Mouse (Mus musculus) hindbrain, postnatal 0 days (tissue): ENCODE results near the gene Nle1. TPM values are rescaled to one million over a fixed set of nuclear protein-coding genes. Genes with fewer than 3 reads are reported as not detected.

Experiments
- ATAC-seq: fragments of 200-750 bp; cut with Nextera tagmentation; 2 replicates; pipeline ENCODE4 v1.8.0; 2017; ENCODE audit warnings: mild to moderate bottlenecking, moderate TSS enrichment, moderate library complexity
- DNase-seq: peaks from one replicate; pipeline ENCODE4 v3.0.0-alpha.2; 2015; ENCODE audit warnings: low spot score
- H3K27ac ChIP-seq: fragments of 300-500 bp; sonication (generic); 2 replicates; pipeline ENCODE4 v1.5.1; 2014; ENCODE audit warnings: mild to moderate bottlenecking
- H3K27me3 ChIP-seq: fragments of 300-500 bp; sonication (generic); 2 replicates; pipeline ENCODE4 v1.6.1; 2014; ENCODE audit warnings: low read length, mixed read lengths; ENCODE audit not compliant: insufficient read depth
- H3K36me3 ChIP-seq: fragments of 300-500 bp; sonication (generic); 2 replicates; pipeline ENCODE4 v1.6.1; 2014; ENCODE audit warnings: low read length, mixed read lengths; ENCODE audit not compliant: insufficient read depth
- H3K4me1 ChIP-seq: fragments of 300-500 bp; sonication (generic); 2 replicates; pipeline ENCODE4 v1.6.1; 2014; ENCODE audit warnings: antibody characterized with exemption, low read length, mixed read lengths; ENCODE audit not compliant: insufficient read depth
- H3K4me2 ChIP-seq: fragments of 300-500 bp; sonication (generic); 2 replicates; pipeline ENCODE4 v1.6.1; 2014; ENCODE audit warnings: low read depth, mild to moderate bottlenecking, low read length, moderate library complexity, mixed read lengths
- H3K4me3 ChIP-seq: fragments of 300-500 bp; sonication (generic); 2 replicates; pipeline ENCODE4 v1.5.1; 2014; ENCODE audit warnings: low read length
- H3K9ac ChIP-seq: fragments of 300-500 bp; sonication (generic); replicated peaks from 2 replicates; pipeline ENCODE4 v1.6.1; 2014; ENCODE audit warnings: mild to moderate bottlenecking, low read length, moderate library complexity, mixed read lengths
- H3K9me3 ChIP-seq: fragments of 300-500 bp; sonication (generic); 2 replicates; pipeline ENCODE4 v1.6.1; 2016; ENCODE audit warnings: low read length, mixed read lengths
- CTCF ChIP-seq: IDR thresholded peaks from 2 replicates; pipeline ENCODE4 v1.5.1; 2016; ENCODE audit warnings: antibody characterized with exemption, control low read depth, low read depth
- WGBS: fragments of 180-500 bp; shearing (Covaris S2); extraction: QIAGEN DNeasy Blood & Tissue Kit; methylation state at CpG from one replicate; pipeline ENCODE4 v1.1.7; 2014; 5-methylcytosine and 5-hydroxymethylcytosine counted together
- polyA plus RNA-seq: library from polyadenylated mRNA; unstranded; fragments of >200 nt; fragmentation: Nextera tagmentation; extraction: Ambion mirVana; gene quantifications from 2 replicates; pipeline ENCODE4 v1.2.1, GENCODE M21; 2015
- total RNA-seq: library from RNA; depleted of rRNA; stranded (reverse); fragments of >200 nt; gene quantifications from 2 replicates; pipeline ENCODE4 v1.2.3, GENCODE M21; 2014

Gene Nle1
- total and polyA plus RNA-seq, 2 experiments from 2014 or later: 27.2 to 34.2 TPM

GRCm38 (mm10) chr11:82910679-82911389 is 2.6 kb upstream of the Nle1 start:
- Histone ChIP-seq H3K9ac (no peak overlapping the region), H3K4me1 (peaks cover 9% of the 10 kb centered on the region), H3K27me3 (no peaks in the 10 kb centered on the region), H3K9me3 (no peaks in the 10 kb centered on the region), H3K36me3 (peaks cover under 1% of the 10 kb centered on the region; the same call in 1 of the 2 replicates), H3K27ac (no peak overlapping the region), H3K4me2 (no peak overlapping the region), H3K4me3 (no peak overlapping the region)
- ATAC-seq: no peak
- no peak for DNase-seq
- WGBS: 84% methylated on average over 11 of the region's 11 CpGs
- TF ChIP-seq CTCF: no peak

DNA sequence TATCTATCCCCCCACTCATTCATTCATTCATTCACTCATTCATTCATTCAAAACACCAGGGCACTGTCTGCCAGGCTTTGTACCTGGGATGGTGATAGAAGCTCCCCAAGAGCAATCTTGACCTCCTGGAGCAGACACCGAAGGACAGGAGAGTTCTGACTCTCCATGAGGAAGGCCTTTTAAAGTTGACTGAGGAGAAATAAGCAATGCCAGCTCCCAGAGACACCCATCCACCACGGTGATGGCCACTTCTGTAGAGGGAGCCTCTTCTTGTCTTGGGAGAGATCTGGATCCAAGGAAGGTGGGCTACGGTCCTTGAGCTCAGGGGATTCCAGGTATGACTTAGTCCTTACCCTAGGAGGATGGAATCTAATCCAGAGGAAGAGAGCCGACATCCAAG is 2.0 kb upstream of the Nle1 start, which contains the start of gene Unc45b:
Unc45b (plus strand) TSS at position 301 of the 400 bp plus-strand sequence.
- 90% methylated on average over 4 of the region's 4 CpGs for WGBS
- H3K4me2 ChIP-seq: no peak within 1 kb of the TSS
- H3K36me3 ChIP-seq: peaks cover 6% of the 10 kb centered on the region; the same call in 1 of the 2 replicates
- H3K4me3 ChIP-seq: no peak within 1 kb of the TSS
- H3K27ac ChIP-seq: no peak within 1 kb of the TSS
- H3K4me1 ChIP-seq: peaks cover 9% of the 10 kb centered on the region
- H3K9ac ChIP-seq: no peak within 1 kb of the TSS
- no peak for ATAC-seq
- H3K27me3 ChIP-seq: no peaks in the 10 kb centered on the region
- DNase-seq: no peak
- no peak for TF ChIP-seq CTCF
- H3K9me3 ChIP-seq: no peaks in the 10 kb centered on the region

DNA sequence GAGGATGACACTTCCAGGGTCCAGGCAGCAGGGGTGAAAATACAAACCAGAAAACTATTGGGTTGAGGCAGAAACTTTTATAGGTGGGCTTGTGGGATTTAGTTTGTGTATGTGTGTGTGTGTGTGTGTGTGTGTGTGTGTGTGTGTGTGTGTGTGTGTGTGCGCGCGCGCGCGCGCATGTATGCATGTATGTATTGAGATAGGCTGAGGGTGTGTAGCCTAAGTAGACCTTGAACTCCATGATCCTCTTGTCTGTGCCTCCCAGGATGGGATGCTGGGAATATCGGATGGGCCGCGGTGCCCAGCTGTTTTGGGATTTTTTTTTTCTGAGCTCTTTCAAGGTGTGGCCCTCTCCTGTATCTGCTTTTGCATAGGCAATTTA is 388 bp upstream of the Nle1 start:
- Histone ChIP-seq H3K9me3 (no peaks in the 10 kb centered on the region), H3K27ac (no peak overlapping the region), H3K27me3 (no peaks in the 10 kb centered on the region), H3K4me1 (peaks cover 9% of the 10 kb centered on the region), H3K9ac (no peak overlapping the region), H3K4me2 (peak overlapping the region; percentile 84), H3K4me3 (peak overlapping the region; percentile 84; the same call in 1 of the 2 replicates), H3K36me3 (peaks cover 16% of the 10 kb centered on the region)
- DNase-seq: no peak
- no peak for ATAC-seq
- 65% methylated on average over 10 of the region's 10 CpGs for WGBS
- no peak for TF ChIP-seq CTCF

DNA sequence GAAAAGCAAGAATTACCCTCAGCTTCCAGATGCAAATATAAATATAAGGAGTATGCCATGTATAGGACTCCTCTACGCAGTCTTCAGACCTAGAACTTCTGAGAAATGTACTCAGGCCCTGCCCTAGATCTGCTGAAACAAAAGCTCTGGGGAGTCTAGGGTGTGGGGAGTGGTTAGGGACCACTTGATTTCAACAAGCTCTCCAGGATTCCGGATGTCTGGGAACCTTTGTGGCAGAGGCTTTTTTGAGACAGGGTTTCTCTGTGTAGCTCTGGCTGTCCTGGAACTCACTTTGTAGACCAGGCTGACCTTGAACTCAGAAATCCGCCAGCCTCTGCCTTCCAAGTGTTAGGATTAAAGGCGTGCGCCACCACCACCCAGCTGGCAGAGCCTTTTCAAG is 2.4 kb downstream of the Nle1 start:
- ATAC-seq: no peak
- no peak overlapping the region for H3K27ac ChIP-seq
- peaks cover 9% of the 10 kb centered on the region for H3K4me1 ChIP-seq
- H3K9me3 ChIP-seq: no peaks in the 10 kb centered on the region
- DNase-seq: no peak
- H3K9ac ChIP-seq: no peak overlapping the region
- WGBS: 92% methylated on average over 5 of the region's 5 CpGs
- H3K36me3 ChIP-seq: peaks cover 41% of the 10 kb centered on the region
- H3K4me2 ChIP-seq: no peak overlapping the region
- no peaks in the 10 kb centered on the region for H3K27me3 ChIP-seq
- TF ChIP-seq CTCF: no peak
- no peak overlapping the region for H3K4me3 ChIP-seq

DNA sequence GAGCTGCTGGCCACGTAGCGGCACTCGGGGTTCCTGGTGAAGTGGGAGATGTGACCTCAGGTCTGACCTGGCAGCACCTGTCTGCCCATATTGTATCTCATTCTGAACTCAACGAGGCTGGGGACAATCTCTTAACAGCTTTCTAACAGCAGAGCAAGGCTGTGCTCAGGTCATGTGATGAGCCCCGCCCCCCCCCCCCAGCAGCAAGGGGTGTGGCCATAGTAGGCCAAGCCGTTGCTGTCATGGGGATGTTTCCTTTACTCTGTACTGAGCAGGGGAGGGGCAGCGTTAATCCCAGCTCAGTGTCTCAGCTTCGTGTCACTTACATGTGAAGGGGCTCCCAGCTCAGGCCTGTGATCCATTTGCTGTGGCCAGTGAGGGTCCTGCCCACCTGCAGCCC is 3.3 kb downstream of the Nle1 start:
- Histone ChIP-seq H3K9ac (no peak overlapping the region), H3K4me3 (no peak overlapping the region), H3K27me3 (no peaks in the 10 kb centered on the region), H3K4me1 (peaks cover 9% of the 10 kb centered on the region), H3K4me2 (no peak overlapping the region), H3K9me3 (no peaks in the 10 kb centered on the region), H3K27ac (no peak overlapping the region), H3K36me3 (peaks cover 49% of the 10 kb centered on the region)
- no peak for TF ChIP-seq CTCF
- ATAC-seq (no peak), DNase-seq (no peak)
- WGBS: 76% methylated on average over 8 of the region's 8 CpGs

- H3K9ac ChIP-seq: no peak overlapping the region
- ATAC-seq (no peak), DNase-seq (peak; percentile 17)
- H3K9me3 ChIP-seq: no peaks in the 10 kb centered on the region
- no peak overlapping the region for H3K4me3 ChIP-seq
- H3K4me2 ChIP-seq: no peak overlapping the region
- no peaks in the 10 kb centered on the region for H3K27me3 ChIP-seq
- TF ChIP-seq CTCF: no peak
- no peak overlapping the region for H3K27ac ChIP-seq
- 81% methylated on average over 20 of the region's 20 CpGs for WGBS
- no peaks in the 10 kb centered on the region for H3K4me1 ChIP-seq
- peaks cover 58% of the 10 kb centered on the region for H3K36me3 ChIP-seq
Measured at GRCm38 (mm10) chr11:82901606-82902310, 6.5 kb downstream of the Nle1 start.

DNA sequence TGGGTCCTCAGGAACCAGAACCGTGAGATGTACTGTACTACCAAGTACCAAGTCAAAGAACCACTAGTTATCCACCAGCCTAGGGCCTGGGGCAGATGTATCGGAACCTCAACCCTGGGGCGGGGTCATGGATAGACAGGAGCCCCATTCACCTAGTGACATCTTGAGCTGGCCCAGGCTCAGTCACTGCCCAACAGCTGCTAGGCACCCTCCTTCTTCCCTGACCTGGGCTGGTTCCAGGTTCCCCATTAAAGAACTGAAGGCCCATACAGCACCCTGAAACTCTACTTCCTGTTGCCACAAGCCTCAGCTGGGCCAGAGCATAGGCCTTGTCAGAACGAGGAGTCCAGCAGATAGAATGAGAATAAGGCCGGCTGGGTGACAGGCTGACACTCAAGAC is 8.5 kb downstream of the Nle1 start:
- Histone ChIP-seq H3K4me2 (no peak overlapping the region), H3K36me3 (peaks cover 50% of the 10 kb centered on the region), H3K4me3 (no peak overlapping the region), H3K9me3 (no peaks in the 10 kb centered on the region), H3K4me1 (no peaks in the 10 kb centered on the region), H3K27ac (no peak overlapping the region), H3K27me3 (no peaks in the 10 kb centered on the region), H3K9ac (no peak overlapping the region)
- TF ChIP-seq CTCF: no peak
- no peak for ATAC-seq
- no peak for DNase-seq
- 93% methylated on average over 5 of the region's 5 CpGs for WGBS
